Mouse (Mus musculus) frontal cortex, adult 2 months (tissue): ENCODE measurements around the gene Mxd4. TPM values are rescaled to one million over a fixed set of nuclear protein-coding genes. Genes with fewer than 3 reads are reported as not detected.
A peak's percentile ranks its signal among the peaks of the same experiment; 100 is the strongest.

ENCODE experiments used
- DNase-seq, 2 experiments: peaks; one replicate each; pipeline ENCODE4 v3.0.0; 2022; ENCODE audit warnings: low spot score in 1 of 2; ENCODE audit errors: extremely low spot score in 1 of 2
- polyA plus RNA-seq: library from polyadenylated mRNA; depleted of rRNA; stranded (reverse); fragments of >200 nt; gene quantifications from 2 replicates; pipeline ENCODE4 v1.2.3, GENCODE M21; 2012

The Mxd4 gene
- polyA plus RNA-seq, 1 experiment: 105 TPM

DNA sequence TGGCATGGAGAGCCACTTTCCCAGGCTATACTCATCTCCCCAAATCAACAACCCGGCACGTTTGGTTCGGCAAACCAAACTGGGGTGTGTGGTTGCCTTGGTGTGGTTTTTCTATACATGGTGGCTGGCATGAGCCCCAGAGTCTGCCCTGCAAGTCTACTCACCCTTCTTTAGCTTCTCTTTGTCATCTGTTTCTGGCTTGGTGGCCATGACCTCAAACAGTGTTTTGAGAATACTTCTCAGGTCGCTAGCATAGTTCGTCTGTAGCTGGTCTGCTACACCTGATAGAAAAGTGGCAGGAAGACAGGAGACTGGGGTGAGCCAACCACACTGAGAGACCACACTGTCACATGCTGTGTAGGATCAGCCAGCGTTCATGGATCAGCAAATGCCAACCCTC is 11.1 kb upstream of the Mxd4 start:
- no peak for DNase-seq

- DNase-seq: peak; percentile 82 to 84
These were observed 9.7 kb upstream of the Mxd4 start for GRCm38 (mm10) chr5:34197243-34197642.

- no peak for DNase-seq
These were observed 8.9 kb upstream of the Mxd4 start for GRCm38 (mm10) chr5:34196423-34196822.

- no peak for DNase-seq
These were observed 8.3 kb upstream of the Mxd4 start for GRCm38 (mm10) chr5:34195786-34196185.

DNA sequence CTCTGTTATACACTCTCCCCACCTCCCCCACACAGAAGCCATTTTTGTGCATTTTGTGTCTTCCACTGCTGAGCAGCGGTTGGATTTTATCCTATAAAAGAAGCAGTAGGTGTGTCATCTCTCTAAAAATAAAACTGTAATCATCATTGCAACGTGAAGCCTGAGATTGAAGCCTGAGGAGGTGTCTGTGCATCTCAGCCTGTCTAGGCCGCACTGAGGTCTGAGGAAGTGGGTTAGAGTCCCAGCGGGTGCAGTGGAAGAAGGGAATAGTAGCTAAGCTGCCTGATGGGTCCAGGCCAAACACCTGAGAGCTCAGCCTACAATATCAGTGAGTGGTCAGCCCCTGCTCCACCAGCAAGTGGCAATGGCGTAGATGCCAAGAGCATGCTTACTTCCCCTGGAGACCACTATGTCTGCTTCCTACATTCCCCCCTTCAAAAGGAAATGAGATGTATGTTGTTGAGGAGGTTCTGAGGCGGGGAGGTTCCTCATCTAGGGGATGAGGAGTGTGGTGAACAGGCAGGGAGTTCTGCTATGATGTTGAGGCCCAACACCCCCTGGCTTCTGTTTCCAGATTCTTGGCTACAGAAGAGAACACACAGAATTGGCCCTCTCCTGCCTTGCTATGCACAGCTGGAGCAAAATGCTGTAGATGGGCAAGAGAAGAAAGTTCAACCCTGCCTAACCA is 7.6 kb upstream of the Mxd4 start:
- peak; percentile 74 to 77 for DNase-seq

GRCm38 (mm10) chr5:34194426-34194825 is 6.9 kb upstream of the Mxd4 start:
- no peak for DNase-seq

GRCm38 (mm10) chr5:34191843-34192242 is 4.3 kb upstream of the Mxd4 start:
- no peak for DNase-seq

DNA sequence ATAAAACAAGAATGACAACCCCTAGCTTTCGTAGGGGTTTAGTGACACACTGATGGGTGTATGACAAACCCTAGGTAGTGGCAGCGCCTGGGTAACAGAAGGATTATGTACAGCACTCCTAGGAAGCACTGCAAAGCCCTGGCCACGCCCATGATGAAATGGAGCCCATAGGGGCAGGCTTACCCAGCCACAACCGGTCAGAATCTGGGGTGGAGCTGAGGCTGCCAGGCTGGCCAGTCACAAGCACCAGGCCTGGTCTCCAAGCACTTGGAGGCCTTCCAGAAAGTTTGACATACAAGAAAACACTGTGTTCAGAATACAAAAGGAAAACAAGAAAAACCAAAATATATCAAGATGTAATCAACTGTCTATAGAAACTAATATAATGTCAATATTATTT is 3.5 kb upstream of the Mxd4 start:
- no peak for DNase-seq

DNA sequence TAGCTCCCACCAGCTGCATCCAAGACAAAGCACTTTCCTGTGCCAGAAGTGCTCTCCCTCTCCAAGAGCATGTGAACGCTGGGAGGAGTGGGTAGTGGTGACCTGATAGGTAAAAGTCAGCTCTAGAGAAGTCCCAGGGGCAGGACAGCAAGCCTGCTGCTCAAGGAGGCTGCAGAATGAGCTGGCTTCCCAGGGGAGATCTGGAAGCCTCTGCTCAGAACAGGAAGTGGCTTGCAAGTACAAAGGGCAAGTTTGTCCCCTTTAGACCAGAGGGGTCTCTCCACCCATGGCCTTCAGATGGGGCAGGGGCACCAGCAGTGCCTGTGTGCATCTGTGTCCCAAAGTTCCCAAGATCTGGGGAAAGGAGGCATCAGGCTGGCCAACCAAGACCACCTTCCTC is 2.0 kb upstream of the Mxd4 start:
- DNase-seq: no peak

- no peak for DNase-seq
These were observed 1.3 kb upstream of the Mxd4 start for GRCm38 (mm10) chr5:34188856-34189255.

DNA sequence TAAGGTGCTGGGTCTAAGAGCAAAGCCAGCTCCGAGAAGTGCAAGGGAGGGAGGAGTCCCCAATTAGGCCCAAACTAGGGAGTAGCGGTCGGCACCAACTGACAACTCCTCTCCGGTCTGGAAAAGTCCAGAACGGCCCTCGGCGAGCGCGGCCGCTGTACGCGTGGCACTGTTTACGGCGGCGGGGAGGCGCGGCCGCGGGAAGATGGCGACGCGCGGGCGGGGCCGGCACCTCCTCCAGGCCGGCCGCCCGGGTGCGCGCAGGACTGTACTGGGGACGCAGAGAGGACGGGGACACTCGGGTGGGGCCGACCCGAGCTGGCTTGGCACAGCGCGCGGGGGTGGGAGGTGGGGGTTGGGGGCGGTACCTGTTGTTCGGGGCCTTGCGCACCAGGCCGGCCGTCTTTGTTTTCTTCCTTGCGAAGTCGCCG is 544 bp downstream of the Mxd4 start:
- no peak for DNase-seq

DNA sequence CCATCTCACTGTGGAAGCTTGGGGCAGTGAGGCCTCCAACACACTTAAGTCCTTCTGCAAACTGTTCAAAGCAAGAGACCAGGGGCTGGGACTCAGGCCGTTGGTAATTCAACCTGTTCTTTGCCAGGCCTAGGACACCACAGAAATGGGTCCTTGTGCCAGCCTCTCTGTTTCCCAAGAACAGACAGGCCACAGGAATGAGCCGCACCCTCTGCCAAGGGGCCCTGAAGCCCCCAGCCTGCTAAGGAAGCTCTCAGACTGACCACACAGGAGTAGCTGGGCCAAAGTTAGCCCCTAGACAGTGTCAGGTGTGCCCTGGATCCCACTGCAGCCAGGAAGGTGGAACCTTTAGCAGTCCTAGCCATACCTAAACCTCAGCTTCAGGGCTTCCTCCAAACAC is 1.1 kb downstream of the Mxd4 start:
- DNase-seq: no peak

DNA sequence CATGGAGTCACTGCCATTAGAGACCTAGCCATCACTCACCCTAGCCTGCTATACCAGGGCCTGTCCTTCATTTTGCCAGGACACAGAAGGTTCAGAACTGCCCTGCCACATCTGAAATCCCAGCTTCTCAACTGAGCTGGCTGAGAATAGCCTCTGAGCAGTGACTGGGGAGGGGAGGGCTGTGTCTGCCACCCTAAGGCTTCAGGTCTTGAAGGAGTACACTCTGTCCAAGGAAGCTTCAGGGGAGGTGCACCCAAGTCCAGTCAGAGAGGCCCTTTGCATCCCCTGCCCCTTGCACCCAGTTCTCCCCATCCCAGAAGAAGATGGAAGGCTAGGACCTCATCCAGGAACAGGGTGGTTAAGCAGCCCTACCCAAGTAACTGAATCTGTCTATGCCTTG is 1.7 kb downstream of the Mxd4 start:
- no peak for DNase-seq

GRCm38 (mm10) chr5:34185051-34185580 is 2.4 kb downstream of the Mxd4 start:
- DNase-seq: no peak

DNA sequence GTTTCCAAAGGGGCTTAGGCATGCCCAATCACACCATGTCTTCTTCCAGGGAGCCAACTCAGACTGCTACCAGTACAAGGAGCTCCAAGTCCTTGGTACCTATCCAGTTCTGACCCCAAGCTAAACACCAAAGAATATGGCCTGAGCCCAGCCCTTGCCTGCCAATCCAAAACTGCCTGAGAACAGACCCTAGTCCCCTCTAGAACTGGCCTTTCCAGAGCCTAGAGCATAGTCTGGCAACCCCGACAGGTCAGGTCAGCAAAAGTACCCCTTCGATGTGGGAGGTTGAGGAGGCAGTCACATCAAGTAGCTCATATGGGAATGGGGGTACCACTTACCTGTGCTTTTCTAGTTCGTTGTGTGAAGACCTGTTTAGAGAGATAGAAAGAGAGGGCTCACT is 3.5 kb downstream of the Mxd4 start:
- no peak for DNase-seq

DNA sequence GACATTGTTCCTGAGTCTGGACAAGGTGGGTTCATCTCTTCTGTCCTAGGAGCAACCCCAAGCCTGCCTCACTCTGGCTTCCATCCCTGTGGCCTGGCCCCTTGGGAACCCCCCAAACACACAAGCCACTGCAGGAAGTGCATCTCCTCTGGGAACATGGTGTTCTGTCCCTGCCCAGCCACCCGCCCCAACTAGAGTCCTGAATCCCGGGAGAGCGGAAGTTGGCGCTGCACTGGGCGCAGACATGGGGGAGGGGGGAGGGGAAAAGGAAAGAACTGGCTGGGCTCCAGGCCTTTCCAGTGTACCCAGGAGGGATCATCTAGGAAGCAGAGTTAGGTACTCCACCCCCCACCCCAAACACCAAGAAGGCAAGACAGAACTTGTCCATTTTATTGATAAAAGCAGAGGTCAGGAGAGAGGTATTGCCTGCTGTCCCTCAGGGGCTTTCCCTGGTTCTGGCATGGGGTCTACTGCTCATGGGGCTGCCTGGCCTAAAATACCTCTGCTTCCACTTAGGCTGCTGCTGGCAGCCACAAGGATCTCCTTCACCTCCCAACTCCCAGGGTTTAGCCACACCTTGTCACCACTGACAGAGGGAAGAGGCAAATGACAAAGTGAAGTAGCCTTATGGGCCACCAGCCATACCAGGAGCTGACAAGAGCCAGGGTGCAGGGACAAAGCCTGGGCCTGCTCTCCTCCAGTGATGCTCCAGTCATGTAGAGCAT is 4.2 kb downstream of the Mxd4 start:
- no peak for DNase-seq

- no peak for DNase-seq
These were observed 5.0 kb downstream of the Mxd4 start for GRCm38 (mm10) chr5:34182486-34182885.

DNA sequence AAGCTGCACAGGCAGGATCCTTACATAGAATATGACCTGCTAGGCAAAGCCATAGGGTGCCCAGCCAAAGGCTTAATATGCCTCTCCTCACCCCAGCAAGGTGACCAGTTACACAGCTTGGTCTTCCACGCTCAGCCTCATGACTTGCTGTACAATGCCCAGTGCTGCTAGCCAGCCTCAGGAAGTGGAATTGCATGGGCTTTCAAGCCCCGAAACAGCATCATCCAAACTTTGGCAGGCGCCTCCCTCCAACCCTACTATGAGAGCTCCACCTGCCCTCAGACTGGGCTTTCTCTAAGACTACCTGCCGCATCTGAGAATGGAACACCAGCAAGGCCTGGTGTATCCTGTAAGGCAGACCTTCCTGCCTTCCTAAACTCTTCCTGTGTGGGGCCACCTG is 9.7 kb downstream of the Mxd4 start:
- no peak for DNase-seq

GRCm38 (mm10) chr5:34177091-34177490 is 10.4 kb downstream of the Mxd4 start:
- no peak for DNase-seq

DNA sequence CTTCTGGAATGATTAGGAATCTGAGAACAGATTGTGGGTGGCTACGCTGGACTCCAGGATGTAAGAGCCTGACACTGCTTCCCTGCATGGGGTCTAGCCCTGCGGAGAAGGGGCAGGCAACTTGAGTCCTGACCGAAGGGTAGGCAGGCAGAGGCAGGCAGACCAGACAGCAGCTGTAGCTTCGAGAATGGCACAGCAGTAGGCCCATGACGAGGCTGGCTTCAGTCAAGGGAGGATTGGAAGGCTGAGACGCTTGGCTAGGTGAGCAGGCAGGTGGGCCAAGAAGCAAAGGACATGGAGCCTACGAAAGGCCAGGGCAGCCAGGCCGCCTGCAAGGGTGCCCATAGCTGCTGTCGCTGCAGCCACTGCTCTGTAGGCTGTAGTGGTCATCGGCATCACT is 10.8 kb downstream of the Mxd4 start:
- DNase-seq: no peak

DNA sequence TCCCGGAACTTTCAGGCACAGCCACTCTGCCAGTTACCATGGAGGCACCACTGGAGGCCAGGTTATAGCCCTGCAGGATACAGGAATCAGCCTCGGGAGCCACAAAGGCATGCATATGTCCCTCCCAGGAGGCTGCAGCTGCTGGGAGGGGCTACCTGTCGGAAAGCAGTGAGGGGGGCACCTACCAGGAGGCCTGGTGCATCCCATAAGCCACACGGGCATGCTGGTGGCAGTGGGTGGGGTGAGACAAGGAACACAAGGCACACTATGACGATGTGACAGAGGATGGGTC is 12.2 kb downstream of the Mxd4 start:
- DNase-seq: no peak
